Mouse (Mus musculus) forelimb bud, embryonic 11.5 days (tissue): Measurements from ENCODE around the gene Snn.

Experiments used
- DNase-seq: peaks from one replicate; pipeline ENCODE4 v3.0.0-alpha.2; 2012; ENCODE audit warnings: low read depth, low spot score

Snn gene

GRCm38 (mm10) chr16:11047130-11047529 is 13.6 kb upstream of the Snn start:
- DNase-seq, result no peak

- DNase-seq, result no peak
Observed at GRCm38 (mm10) chr16:11050226-11050625, 10.5 kb upstream of the Snn start.

GRCm38 (mm10) chr16:11051134-11051533 is 9.6 kb upstream of the Snn start:
- no peak for DNase-seq

GRCm38 (mm10) chr16:11054409-11054808 is 6.3 kb upstream of the Snn start:
- no peak for DNase-seq

- no peak for DNase-seq
Observed at GRCm38 (mm10) chr16:11054871-11055270, 5.9 kb upstream of the Snn start.

GRCm38 (mm10) chr16:11055916-11056315 is 4.8 kb upstream of the Snn start:
- DNase-seq, result no peak

GRCm38 (mm10) chr16:11062794-11063721 is 2.3 kb downstream of the Snn start:
- DNase-seq, result peak; percentile 16

GRCm38 (mm10) chr16:11064341-11064740 is 3.6 kb downstream of the Snn start:
- no peak for DNase-seq

- DNase-seq, result no peak
Observed at GRCm38 (mm10) chr16:11064742-11065141, 4.0 kb downstream of the Snn start.

GRCm38 (mm10) chr16:11065431-11065830 is 4.7 kb downstream of the Snn start:
- DNase-seq, result no peak

GRCm38 (mm10) chr16:11066029-11066832 is 5.5 kb downstream of the Snn start, which contains the start of gene Litaf:
Gene Litaf, minus strand, starts transcription at chr16:11066157.
- DNase-seq, result peak; percentile 97

- DNase-seq, result peak; percentile 69
Observed at GRCm38 (mm10) chr16:11066833-11067191, 6.1 kb downstream of the Snn start.

- no peak for DNase-seq
Observed at GRCm38 (mm10) chr16:11068666-11069065, 7.9 kb downstream of the Snn start.

- no peak for DNase-seq
Observed at GRCm38 (mm10) chr16:11069271-11069670, 8.5 kb downstream of the Snn start.

GRCm38 (mm10) chr16:11069710-11070420 is 9.1 kb downstream of the Snn start:
- no peak for DNase-seq

- DNase-seq, result no peak
Observed at GRCm38 (mm10) chr16:11071176-11071575, 10.4 kb downstream of the Snn start.

- DNase-seq, result no peak
Observed at GRCm38 (mm10) chr16:11071887-11072286, 11.1 kb downstream of the Snn start.

- no peak for DNase-seq
Observed at GRCm38 (mm10) chr16:11072454-11072853, 11.7 kb downstream of the Snn start.

GRCm38 (mm10) chr16:11073060-11073459 is 12.3 kb downstream of the Snn start:
- DNase-seq, result no peak

GRCm38 (mm10) chr16:11077601-11078201 is 17.0 kb downstream of the Snn start:
- DNase-seq, result no peak

GRCm38 (mm10) chr16:11078216-11078869 is 17.6 kb downstream of the Snn start:
- no peak for DNase-seq
